Mouse (Mus musculus): ENCODE results near the gene Gtf3c5.

Gtf3c5 gene

GRCm38 (mm10) chr2:28607341-28608165 lies 24.0 kb upstream of the Gtf3c5 start:
- DNase-seq (ENCODE audit: low read depth, low spot score): no peak

- no peak for DNase-seq (ENCODE audit: low read depth, low spot score)
Measured at GRCm38 (mm10) chr2:28606601-28607340, 23.2 kb upstream of the Gtf3c5 start.

GRCm38 (mm10) chr2:28605789-28606541 lies 22.4 kb upstream of the Gtf3c5 start:
- DNase-seq (ENCODE audit: low read depth, low spot score): no peak

DNA sequence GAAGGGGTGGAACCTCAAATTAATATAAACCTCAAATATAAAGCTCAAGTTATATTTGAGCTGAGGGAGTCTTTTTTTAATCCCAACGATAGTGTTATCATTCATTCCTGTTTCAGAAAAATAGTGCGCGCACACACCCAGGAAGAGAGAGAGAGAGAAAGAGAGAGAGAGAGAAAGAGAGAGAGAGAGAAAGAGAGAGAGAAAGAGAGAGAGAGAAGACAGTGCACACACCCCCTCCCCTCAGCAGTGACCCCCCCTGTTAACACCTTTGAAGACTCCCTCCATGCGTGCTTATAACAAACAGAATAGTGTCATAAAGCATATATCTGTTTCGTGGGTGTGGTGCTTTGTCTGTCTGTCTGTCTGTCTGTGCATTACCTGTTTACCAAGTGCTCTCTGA lies 20.0 kb upstream of the Gtf3c5 start:
- no peak for DNase-seq (ENCODE audit: low read depth, low spot score)

- DNase-seq (ENCODE audit: low read depth, low spot score): no peak
Measured at GRCm38 (mm10) chr2:28601720-28602590, 18.4 kb upstream of the Gtf3c5 start.

- no peak for DNase-seq (ENCODE audit: low read depth, low spot score)
Measured at GRCm38 (mm10) chr2:28599569-28599900, 16.0 kb upstream of the Gtf3c5 start.

DNA sequence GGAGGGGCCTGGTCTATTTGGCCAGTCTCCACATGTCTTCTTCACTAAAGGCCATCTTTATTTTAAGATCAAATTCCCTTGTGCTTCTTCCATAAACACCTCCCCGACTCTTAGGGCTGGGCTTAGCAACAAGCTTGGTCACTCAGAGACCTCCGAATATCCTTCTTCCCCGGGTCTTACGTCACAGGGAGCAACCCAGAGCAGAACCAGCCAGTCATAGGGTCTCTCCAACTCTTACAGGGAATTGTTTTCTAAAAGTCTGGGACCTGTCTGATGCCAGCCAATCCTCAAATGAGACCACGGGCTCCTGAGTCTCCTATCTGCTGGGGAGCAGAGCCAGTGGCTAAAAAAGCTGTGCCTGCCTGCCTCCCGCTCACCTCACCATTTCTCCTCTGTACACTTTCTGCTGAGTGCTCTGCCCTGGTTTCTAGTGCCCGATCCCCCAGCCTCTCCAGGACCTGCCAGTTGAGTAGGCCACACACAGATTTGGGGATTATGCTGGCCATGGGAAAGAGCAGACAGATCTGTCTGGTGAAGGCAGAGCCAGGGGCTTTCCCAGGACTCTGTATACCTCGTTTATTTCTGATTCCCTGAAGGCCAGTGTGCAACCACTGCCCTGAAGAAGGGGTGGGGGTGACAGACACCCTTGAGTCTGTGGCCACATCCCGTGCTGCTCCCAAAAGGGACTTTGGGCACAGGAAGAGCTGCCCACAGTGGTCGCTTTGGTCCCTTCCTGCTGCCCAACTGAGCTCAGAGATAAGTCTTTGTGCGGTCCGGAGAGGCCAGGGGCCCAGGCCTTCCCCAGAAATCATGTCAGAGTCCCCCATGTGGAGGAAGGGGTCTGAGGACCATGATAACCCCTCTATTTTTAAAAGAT lies 15.4 kb upstream of the Gtf3c5 start:
- no peak for DNase-seq (ENCODE audit: low read depth, low spot score)

DNA sequence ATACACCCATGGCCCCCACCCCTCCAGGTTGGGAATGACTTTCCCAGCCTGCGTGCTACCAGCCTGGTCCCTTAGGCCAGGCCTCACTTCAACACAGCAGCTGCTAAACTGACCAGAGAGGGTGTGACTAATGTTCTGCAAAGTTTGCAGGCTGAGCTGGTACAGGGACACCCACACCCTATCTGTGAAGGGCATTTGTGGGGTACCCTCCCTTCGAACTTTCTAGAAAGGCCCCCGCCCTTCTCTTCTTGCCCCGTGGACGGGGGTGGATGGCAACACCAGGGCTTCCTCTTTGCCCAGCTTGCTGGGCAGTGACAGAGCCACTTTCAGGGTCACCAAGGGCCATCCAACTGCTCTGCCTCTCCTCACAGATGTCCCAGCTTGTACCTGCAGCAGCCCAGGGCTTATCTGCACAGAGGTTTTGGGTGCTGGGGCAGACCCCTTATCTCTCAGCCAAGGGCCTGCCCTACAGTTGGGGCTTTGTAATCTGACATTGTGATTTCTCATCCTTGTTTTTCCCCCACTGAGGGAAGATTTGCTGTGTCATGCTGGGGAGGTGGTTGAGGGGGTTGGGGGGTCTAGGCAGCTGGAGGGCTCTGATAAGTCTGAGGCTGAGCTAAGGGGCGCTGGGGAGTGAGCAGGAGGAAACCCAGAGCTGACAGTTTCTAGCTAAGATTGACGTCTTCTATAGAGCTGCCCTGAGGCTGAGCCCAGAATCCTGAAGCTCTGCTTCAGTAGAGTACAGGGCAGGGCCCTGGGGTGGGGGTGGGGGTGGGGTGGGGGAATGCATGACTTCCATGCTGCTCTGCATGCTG lies 14.4 kb upstream of the Gtf3c5 start:
- no peak for DNase-seq (ENCODE audit: low read depth, low spot score)

- no peak for DNase-seq (ENCODE audit: low read depth, low spot score)
Measured at GRCm38 (mm10) chr2:28596998-28597397, 13.4 kb upstream of the Gtf3c5 start.

- no peak for DNase-seq (ENCODE audit: low read depth, low spot score)
Measured at GRCm38 (mm10) chr2:28596021-28596420, 12.5 kb upstream of the Gtf3c5 start.

GRCm38 (mm10) chr2:28592809-28593208 lies 9.3 kb upstream of the Gtf3c5 start:
- DNase-seq (ENCODE audit: low read depth, low spot score): no peak

DNA sequence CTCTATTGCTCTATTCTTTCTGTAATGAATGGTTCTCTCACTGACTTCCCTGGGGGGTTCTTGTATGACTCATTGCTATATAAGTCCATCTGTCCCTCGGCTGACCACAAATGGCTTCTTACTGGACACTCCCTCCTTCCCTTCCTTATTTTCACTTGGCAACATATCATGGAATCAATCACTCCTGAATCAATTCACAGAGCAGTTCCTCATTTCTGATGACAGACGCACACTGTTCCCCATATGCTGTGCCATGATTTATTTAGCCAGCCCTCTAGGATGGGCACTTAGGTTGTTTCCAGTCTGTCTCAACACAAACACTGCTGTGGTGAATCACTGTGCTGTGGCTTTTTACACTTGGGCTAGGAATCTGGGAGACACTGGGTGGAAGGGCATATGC lies 7.9 kb upstream of the Gtf3c5 start:
- no peak for DNase-seq (ENCODE audit: low read depth, low spot score)

DNA sequence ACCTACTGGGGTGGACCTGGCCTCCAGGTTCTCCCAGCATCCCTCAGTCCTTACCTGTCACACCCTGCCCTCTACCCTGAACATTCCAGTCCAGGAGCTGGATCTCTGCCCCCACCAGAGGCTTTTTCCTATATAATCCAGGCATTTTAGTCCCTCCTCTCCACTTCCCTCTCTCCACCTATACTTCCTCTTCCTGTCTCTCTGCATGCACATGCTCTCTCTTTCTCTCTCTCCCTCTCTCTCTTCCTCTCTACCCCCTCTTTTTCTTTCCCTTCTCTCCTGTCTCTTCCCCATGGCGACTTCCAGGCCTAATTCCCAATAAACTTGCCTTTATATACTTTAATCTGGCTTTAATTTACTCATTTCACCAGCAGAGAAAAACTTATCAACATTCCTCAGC lies 5.0 kb upstream of the Gtf3c5 start:
- DNase-seq (ENCODE audit: low read depth, low spot score): no peak

GRCm38 (mm10) chr2:28585730-28586129 lies 2.2 kb upstream of the Gtf3c5 start:
- DNase-seq (ENCODE audit: low read depth, low spot score): no peak

DNA sequence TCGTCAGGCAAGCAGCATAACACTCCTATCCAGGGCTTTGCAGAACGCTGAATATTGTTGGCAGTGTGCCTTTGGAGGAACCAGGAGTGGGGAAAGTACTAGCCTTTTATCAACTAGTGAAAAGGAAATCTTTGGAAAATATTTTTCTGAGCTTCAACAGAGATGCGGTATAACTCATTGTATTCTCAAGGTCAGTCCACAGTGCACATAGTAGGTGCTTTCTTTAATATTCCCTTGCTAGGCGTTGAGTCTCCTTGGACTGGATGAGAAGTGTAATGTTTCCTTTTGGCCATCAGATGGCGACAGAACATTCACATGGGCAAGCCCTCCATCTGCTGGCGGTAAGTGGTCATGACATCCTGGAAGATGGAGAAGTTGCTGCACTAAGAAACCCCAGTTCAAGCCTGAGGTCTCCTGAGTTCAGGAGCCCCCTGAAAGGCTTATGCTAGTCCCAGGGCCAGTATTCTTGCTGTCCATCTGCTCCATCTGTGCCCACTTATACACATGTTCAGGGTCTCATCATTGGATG lies 1.6 kb upstream of the Gtf3c5 start:
- peak; percentile 60 for DNase-seq (ENCODE audit: low read depth, low spot score)

GRCm38 (mm10) chr2:28582647-28583353 lies 751 bp downstream of the Gtf3c5 start:
- DNase-seq (ENCODE audit: low read depth, low spot score): peak; percentile 92

GRCm38 (mm10) chr2:28578003-28578402 lies 5.5 kb downstream of the Gtf3c5 start:
- no peak for DNase-seq (ENCODE audit: low read depth, low spot score)

- peak; percentile 11 for DNase-seq (ENCODE audit: low read depth, low spot score)
Measured at GRCm38 (mm10) chr2:28576815-28577214, 6.7 kb downstream of the Gtf3c5 start.

DNA sequence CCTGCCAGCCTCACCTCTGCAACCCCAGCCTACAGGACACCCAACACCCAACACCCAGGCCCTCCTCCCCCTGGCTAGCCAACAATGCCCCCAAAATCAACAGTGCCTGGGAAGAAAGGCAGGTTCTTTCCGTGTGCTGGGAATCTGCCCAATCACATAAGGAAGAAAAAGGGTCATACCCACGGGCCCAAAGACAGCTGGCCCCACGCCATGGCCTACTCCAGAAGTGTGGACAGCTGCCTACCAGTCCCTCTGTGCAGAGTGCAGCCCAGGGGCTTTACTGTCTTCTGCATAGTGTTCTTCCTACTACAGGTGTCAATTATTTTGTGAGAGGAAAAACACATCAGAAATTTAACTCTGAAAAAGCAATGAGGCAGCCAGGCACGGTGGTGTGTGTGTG lies 8.2 kb downstream of the Gtf3c5 start:
- DNase-seq (ENCODE audit: low read depth, low spot score): no peak
